Mouse (Mus musculus) limb, embryonic 11.5 days (tissue): ENCODE data around the gene Cfap70. TPM values are rescaled to one million over a fixed set of nuclear protein-coding genes. Genes with fewer than 3 reads are reported as not detected.

Experiments
- ATAC-seq: fragments of 200-750 bp; cut with Nextera tagmentation; 2 replicates; pipeline ENCODE4 v1.8.0; 2017; ENCODE audit warnings: low read depth; ENCODE audit not compliant: insufficient number of reproducible peaks, low FRiP score, low TSS enrichment
- DNase-seq: peaks from one replicate; pipeline ENCODE4 v3.0.0-alpha.2; 2015; ENCODE audit warnings: low spot score
- H3K27ac ChIP-seq: fragments of 300-500 bp; sonication (generic); replicated peaks from 2 replicates; pipeline ENCODE4 v1.5.1; 2014; ENCODE audit warnings: low read depth, mild to moderate bottlenecking, low read length
- H3K27me3 ChIP-seq: fragments of 300-500 bp; sonication (generic); 2 replicates; pipeline ENCODE4 v1.6.1; 2014; ENCODE audit warnings: mild to moderate bottlenecking, low read length, mixed read lengths; ENCODE audit not compliant: control insufficient read depth, insufficient read depth
- H3K36me3 ChIP-seq: fragments of 300-500 bp; sonication (generic); 2 replicates; pipeline ENCODE4 v1.6.1; 2014; ENCODE audit warnings: mild to moderate bottlenecking, low read length, moderate library complexity, mixed read lengths; ENCODE audit not compliant: control insufficient read depth, insufficient read depth
- H3K4me1 ChIP-seq: fragments of 300-500 bp; sonication (generic); 2 replicates; pipeline ENCODE4 v1.6.1; 2014; ENCODE audit warnings: low read length, mixed read lengths; ENCODE audit not compliant: control insufficient read depth, insufficient read depth
- H3K4me2 ChIP-seq: fragments of 300-500 bp; sonication (generic); 2 replicates; pipeline ENCODE4 v1.6.1; 2014; ENCODE audit warnings: low read depth, mild to moderate bottlenecking, moderate library complexity; ENCODE audit not compliant: severe bottlenecking
- H3K4me3 ChIP-seq: fragments of 300-500 bp; sonication (generic); 2 replicates; pipeline ENCODE4 v1.5.1; 2014; ENCODE audit warnings: low read depth, low read length
- H3K9ac ChIP-seq: fragments of 300-500 bp; sonication (generic); 2 replicates; pipeline ENCODE4 v1.6.1; 2014; ENCODE audit warnings: mild to moderate bottlenecking, low read length
- H3K9me3 ChIP-seq: fragments of 300-500 bp; sonication (generic); 2 replicates; pipeline ENCODE4 v1.6.1; 2016; ENCODE audit warnings: low read length; ENCODE audit not compliant: control insufficient read depth
- WGBS: fragments of 180-500 bp; shearing (Covaris S2); extraction: QIAGEN DNeasy Blood & Tissue Kit; methylation state at CpG from one replicate; pipeline ENCODE4 v1.1.7; 2014; 5-methylcytosine and 5-hydroxymethylcytosine counted together
- polyA plus RNA-seq: library from polyadenylated mRNA; unstranded; fragments of >200 nt; fragmentation: Nextera tagmentation; extraction: Ambion mirVana; gene quantifications from 2 replicates; pipeline ENCODE4 v1.2.1, GENCODE M21; 2014

The Cfap70 gene
- polyA plus RNA-seq, 1 experiment from 2014 or later, result 0.23 TPM

DNA sequence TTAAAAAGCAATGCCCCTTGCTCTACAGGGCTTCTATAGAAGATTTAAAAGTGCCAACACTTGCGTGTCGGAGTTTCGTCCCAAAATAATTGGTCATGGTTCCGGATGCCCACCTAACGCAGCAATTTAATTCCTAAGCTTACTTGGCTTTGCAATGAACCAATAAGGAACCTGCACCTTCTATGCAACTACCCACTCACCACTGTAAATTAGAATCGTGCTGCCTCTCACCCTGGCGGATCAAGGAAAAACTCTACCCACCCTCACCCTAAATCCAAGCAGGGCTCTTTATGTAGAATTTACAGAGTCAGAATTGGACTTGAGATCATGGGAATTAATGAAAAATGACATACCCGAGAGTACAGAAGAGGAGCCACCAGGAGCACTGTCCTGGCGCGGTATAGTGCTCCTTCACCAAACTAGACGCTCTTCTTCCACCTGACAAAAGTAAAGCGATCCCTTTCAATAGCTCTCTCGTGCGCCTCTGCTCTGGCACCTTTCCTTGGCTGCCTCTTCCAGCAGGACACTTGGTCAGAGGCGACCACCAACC lies 104.5 kb downstream of the Cfap70 start:
- Histone ChIP-seq H3K9ac (peak overlapping the region; percentile 68), H3K4me1 (0 out of 2 replicates have a peak, but pooled peaks cover 2% of the 10 kb centered on the region), H3K27me3 (no peaks in the 10 kb centered on the region), H3K27ac (no peak overlapping the region), H3K4me3 (peak overlapping the region; percentile 49), H3K9me3 (no peaks in the 10 kb centered on the region), H3K4me2 (peak overlapping the region; percentile 39), H3K36me3 (peaks cover 2% of the 10 kb centered on the region; the same call in 1 of the 2 replicates)
- WGBS, result 4% methylated on average over 15 of the region's 15 CpGs
- ATAC-seq (no peak; the same call in 1 of the 2 replicates), DNase-seq (no peak)

- no peaks in the 10 kb centered on the region for H3K27me3 ChIP-seq
- no peak overlapping the region for H3K27ac ChIP-seq
- 0 out of 2 replicates have a peak, but pooled peaks cover 2% of the 10 kb centered on the region for H3K4me1 ChIP-seq
- no peaks in the 10 kb centered on the region for H3K9me3 ChIP-seq
- WGBS, result 87% methylated on average over 9 of the region's 9 CpGs
- no peak for DNase-seq
- no peak overlapping the region for H3K9ac ChIP-seq
- H3K36me3 ChIP-seq, result peaks cover 7% of the 10 kb centered on the region
- H3K4me2 ChIP-seq, result no peak overlapping the region
- no peak overlapping the region for H3K4me3 ChIP-seq
- ATAC-seq, result no peak
Observed at GRCm38 (mm10) chr14:20345885-20346284, 106.1 kb downstream of the Cfap70 start.

Other genes starting within 250 kb of the Cfap70 start
- not detected in 2 replicates for gene Kcnk16, start 183.0 kb downstream of the Cfap70 start, polyA plus RNA-seq
- 9.9 and 13.8 TPM in 2 replicates for gene Nudt13, start 157.5 kb downstream of the Cfap70 start, polyA plus RNA-seq
- gene Ecd, start 104.1 kb downstream of the Cfap70 start, polyA plus RNA-seq, result 74.0 and 74.4 TPM in 2 replicates
- gene Fam149b, start 104.1 kb downstream of the Cfap70 start, polyA plus RNA-seq, result 50.4 and 56.9 TPM in 2 replicates
- 261 and 262 TPM in 2 replicates for gene Dnajc9, start 63.3 kb downstream of the Cfap70 start, polyA plus RNA-seq
- 82.0 and 86.3 TPM in 2 replicates for gene Mrps16, start 58.6 kb downstream of the Cfap70 start, polyA plus RNA-seq
- gene Anxa7, start 27.9 kb upstream of the Cfap70 start, polyA plus RNA-seq, result 25.1 and 26.2 TPM in 2 replicates
- 1.7 and 1.8 TPM in 2 replicates for gene Mss51, start 44.7 kb upstream of the Cfap70 start, polyA plus RNA-seq
- gene Ppp3cb, start 94.3 kb upstream of the Cfap70 start, polyA plus RNA-seq, result 55.8 and 56.9 TPM in 2 replicates
- gene Usp54, start 188.8 kb upstream of the Cfap70 start, polyA plus RNA-seq, result 14.5 and 17.0 TPM in 2 replicates
- gene Myoz1, start 204.3 kb upstream of the Cfap70 start, polyA plus RNA-seq, result 0.85 and 0.92 TPM in 2 replicates
- 4.5 and 4.8 TPM in 2 replicates for gene Synpo2l, start 216.1 kb upstream of the Cfap70 start, polyA plus RNA-seq
- 81.7 and 95.0 TPM in 2 replicates for gene Sec24c, start 222.1 kb upstream of the Cfap70 start, polyA plus RNA-seq
- 18.3 and 18.8 TPM in 2 replicates for gene Fut11, start 242.7 kb upstream of the Cfap70 start, polyA plus RNA-seq